Mouse (Mus musculus) hindbrain, embryonic 10.5 days (tissue): ENCODE results near the gene Klc2. TPM values are rescaled to one million over a fixed set of nuclear protein-coding genes. Genes with fewer than 3 reads are reported as not detected.
"Not testable (repeated sequence)": the region's sequence is repeated elsewhere in the genome, so short reads cannot be mapped to it uniquely, and the experiment has no call there.

ENCODE experiments used
- DNase-seq: peaks from one replicate; pipeline ENCODE4 v3.0.0-alpha.2; 2017; ENCODE audit warnings: low spot score
- H3K27ac ChIP-seq: fragments of 300-500 bp; sonication (generic); 2 replicates; pipeline ENCODE4 v1.5.1; 2016; ENCODE audit warnings: mild to moderate bottlenecking, moderate library complexity
- H3K27me3 ChIP-seq: fragments of 300-500 bp; sonication (generic); 2 replicates; pipeline ENCODE4 v1.6.1; 2016; ENCODE audit warnings: mild to moderate bottlenecking; ENCODE audit not compliant: poor library complexity, insufficient read depth, severe bottlenecking
- H3K36me3 ChIP-seq: fragments of 300-500 bp; sonication (generic); 2 replicates; pipeline ENCODE4 v1.6.1; 2016; ENCODE audit warnings: mild to moderate bottlenecking, moderate library complexity
- H3K4me1 ChIP-seq: fragments of 300-500 bp; sonication (generic); replicated peaks from 2 replicates; pipeline ENCODE4 v1.6.1; 2016; ENCODE audit warnings: mild to moderate bottlenecking
- H3K4me3 ChIP-seq: fragments of 300-500 bp; sonication (generic); 2 replicates; pipeline ENCODE4 v1.5.1; 2016; ENCODE audit warnings: mild to moderate bottlenecking, moderate library complexity
- H3K9me3 ChIP-seq: fragments of 300-500 bp; sonication (generic); 2 replicates; pipeline ENCODE4 v1.6.1; 2016; ENCODE audit warnings: mild to moderate bottlenecking, moderate library complexity
- WGBS: fragments of 180-500 bp; shearing (Covaris S2); methylation state at CpG from one replicate; pipeline ENCODE4 v1.1.7; 2016; 5-methylcytosine and 5-hydroxymethylcytosine counted together
- polyA plus RNA-seq: library from polyadenylated mRNA; unstranded; fragments of >200 nt; fragmentation: Nextera tagmentation; extraction: Ambion mirVana; gene quantifications from 2 replicates; pipeline ENCODE4 v1.2.1, GENCODE M21; 2016

Gene Klc2
- 35.5 and 45.8 TPM in 2 replicates for polyA plus RNA-seq

- Histone ChIP-seq H3K36me3 (peaks cover 29% of the 10 kb centered on the region), H3K27ac (peak within 1 kb of the TSS; percentile 93), H3K27me3 (peaks cover 10% of the 10 kb centered on the region), H3K4me3 (peak within 1 kb of the TSS; percentile 94), H3K4me1 (peaks cover 24% of the 10 kb centered on the region), H3K9me3 (no peaks in the 10 kb centered on the region)
- DNase-seq: no peak
- WGBS: under 1% methylated on average over 18 of the region's 18 CpGs
Observed at GRCm38 (mm10) chr19:5118384-5118698, at the start of gene Klc2. Gene Klc2 (minus strand): TSS chr19:5118560.

GRCm38 (mm10) chr19:5167477-5167876 lies 49.1 kb upstream of the Klc2 start:
- no peak for DNase-seq
- 88% methylated on average over 4 of the region's 4 CpGs for WGBS
- no peaks in the 10 kb centered on the region for H3K4me1 ChIP-seq
- H3K9me3 ChIP-seq: no peaks in the 10 kb centered on the region
- H3K27ac ChIP-seq: no peak overlapping the region
- H3K4me3 ChIP-seq: no peak overlapping the region
- 0 out of 2 replicates have a peak, but pooled peaks cover 7% of the 10 kb centered on the region for H3K36me3 ChIP-seq
- no peaks in the 10 kb centered on the region for H3K27me3 ChIP-seq

- Histone ChIP-seq H3K36me3 (0 out of 2 replicates have a peak, but pooled peaks cover 12% of the 10 kb centered on the region), H3K27ac (no peak overlapping the region), H3K4me3 (no peak overlapping the region), H3K9me3 (no peaks in the 10 kb centered on the region), H3K4me1 (no peaks in the 10 kb centered on the region), H3K27me3 (no peaks in the 10 kb centered on the region)
- WGBS: 67% methylated on average over 2 of the region's 2 CpGs
- peak; percentile 5 for DNase-seq
Observed at GRCm38 (mm10) chr19:5164380-5164779, 46.0 kb upstream of the Klc2 start.

GRCm38 (mm10) chr19:5161913-5162312 lies 43.6 kb upstream of the Klc2 start:
- no peaks in the 10 kb centered on the region for H3K9me3 ChIP-seq
- no peak for DNase-seq
- 97% methylated on average over 3 of the region's 3 CpGs for WGBS
- no peak overlapping the region for H3K4me3 ChIP-seq
- no peaks in the 10 kb centered on the region for H3K27me3 ChIP-seq
- no peaks in the 10 kb centered on the region for H3K4me1 ChIP-seq
- H3K36me3 ChIP-seq: 0 out of 2 replicates have a peak, but pooled peaks cover 16% of the 10 kb centered on the region
- H3K27ac ChIP-seq: no peak overlapping the region

GRCm38 (mm10) chr19:5152261-5152660 lies 33.9 kb upstream of the Klc2 start:
- H3K4me3 ChIP-seq: no peak overlapping the region
- H3K36me3 ChIP-seq: peaks cover 49% of the 10 kb centered on the region
- H3K4me1 ChIP-seq: no peaks in the 10 kb centered on the region
- no peaks in the 10 kb centered on the region for H3K9me3 ChIP-seq
- 87% methylated on average over 6 of the region's 6 CpGs for WGBS
- no peaks in the 10 kb centered on the region for H3K27me3 ChIP-seq
- no peak overlapping the region for H3K27ac ChIP-seq
- DNase-seq: no peak

- no peak overlapping the region for H3K4me3 ChIP-seq
- no peak for DNase-seq
- no peaks in the 10 kb centered on the region for H3K4me1 ChIP-seq
- H3K36me3 ChIP-seq: peaks cover 49% of the 10 kb centered on the region
- 87% methylated on average over 5 of the region's 5 CpGs for WGBS
- no peaks in the 10 kb centered on the region for H3K27me3 ChIP-seq
- H3K27ac ChIP-seq: no peak overlapping the region
- no peaks in the 10 kb centered on the region for H3K9me3 ChIP-seq
Observed at GRCm38 (mm10) chr19:5151741-5152140, 33.4 kb upstream of the Klc2 start.

GRCm38 (mm10) chr19:5151331-5151730 lies 33.0 kb upstream of the Klc2 start:
- H3K9me3 ChIP-seq: no peaks in the 10 kb centered on the region
- no peak overlapping the region for H3K4me3 ChIP-seq
- DNase-seq: peak; percentile 57
- peaks cover 53% of the 10 kb centered on the region for H3K36me3 ChIP-seq
- no peaks in the 10 kb centered on the region for H3K27me3 ChIP-seq
- no peaks in the 10 kb centered on the region for H3K4me1 ChIP-seq
- whole genome bisulfite sequencing: 44% methylated on average over 3 of the region's 3 CpGs
- no peak overlapping the region for H3K27ac ChIP-seq

- H3K4me1 ChIP-seq: no peaks in the 10 kb centered on the region
- no peaks in the 10 kb centered on the region for H3K27me3 ChIP-seq
- WGBS: 91% methylated on average over 6 of the region's 6 CpGs
- peaks cover 48% of the 10 kb centered on the region for H3K36me3 ChIP-seq
- no peak overlapping the region for H3K27ac ChIP-seq
- no peak overlapping the region for H3K4me3 ChIP-seq
- no peak for DNase-seq
- H3K9me3 ChIP-seq: no peaks in the 10 kb centered on the region
Observed at GRCm38 (mm10) chr19:5150358-5150757, 32.0 kb upstream of the Klc2 start.

GRCm38 (mm10) chr19:5149041-5149440 lies 30.7 kb upstream of the Klc2 start:
- H3K27ac ChIP-seq, DNase-seq, H3K4me3 ChIP-seq, H3K9me3 ChIP-seq, H3K27me3 ChIP-seq, H3K4me1 ChIP-seq: not testable (repeated sequence)
- H3K36me3 ChIP-seq: peaks cover 57% of the 10 kb centered on the region
- 90% methylated on average over 6 of the region's 6 CpGs for WGBS

GRCm38 (mm10) chr19:5139640-5140039 lies 21.3 kb upstream of the Klc2 start:
- Histone ChIP-seq H3K27me3 (no peaks in the 10 kb centered on the region), H3K9me3 (no peaks in the 10 kb centered on the region), H3K27ac (no peak overlapping the region), H3K4me1 (no peaks in the 10 kb centered on the region), H3K4me3 (no peak overlapping the region), H3K36me3 (peaks cover 68% of the 10 kb centered on the region)
- DNase-seq: peak; percentile 44
- 4% methylated on average over 2 of the region's 2 CpGs for WGBS

- WGBS: 86% methylated on average over 4 of the region's 4 CpGs
- no peaks in the 10 kb centered on the region for H3K27me3 ChIP-seq
- DNase-seq: no peak
- no peak overlapping the region for H3K4me3 ChIP-seq
- peaks cover 6% of the 10 kb centered on the region for H3K4me1 ChIP-seq
- H3K9me3 ChIP-seq: no peaks in the 10 kb centered on the region
- peaks cover 25% of the 10 kb centered on the region for H3K36me3 ChIP-seq
- H3K27ac ChIP-seq: no peak overlapping the region
Observed at GRCm38 (mm10) chr19:5131237-5131636, 12.9 kb upstream of the Klc2 start.

GRCm38 (mm10) chr19:5129770-5130169 lies 11.4 kb upstream of the Klc2 start:
- Histone ChIP-seq H3K9me3 (no peaks in the 10 kb centered on the region), H3K27ac (no peak overlapping the region), H3K36me3 (peaks cover 17% of the 10 kb centered on the region), H3K4me3 (no peak overlapping the region), H3K27me3 (no peaks in the 10 kb centered on the region), H3K4me1 (peaks cover 6% of the 10 kb centered on the region)
- no peak for DNase-seq
- 56% methylated on average over 1 of the region's 1 CpGs for WGBS

GRCm38 (mm10) chr19:5124055-5124614 lies 5.8 kb upstream of the Klc2 start:
- WGBS: 76% methylated on average over 7 of the region's 7 CpGs

GRCm38 (mm10) chr19:5123241-5123640 lies 4.9 kb upstream of the Klc2 start:
- Histone ChIP-seq H3K27ac (no peak overlapping the region), H3K36me3 (no peaks in the 10 kb centered on the region), H3K4me1 (peaks cover 9% of the 10 kb centered on the region), H3K4me3 (no peak overlapping the region), H3K27me3 (peaks cover 10% of the 10 kb centered on the region), H3K9me3 (no peaks in the 10 kb centered on the region)
- WGBS: 81% methylated on average over 3 of the region's 3 CpGs
- DNase-seq: no peak

More at GRCm38 (mm10) chr19:5124055-5124614, 5.8 kb upstream of the Klc2 start:
- Histone ChIP-seq H3K36me3 (no peaks in the 10 kb centered on the region), H3K27me3 (peaks cover 5% of the 10 kb centered on the region), H3K4me1 (0 out of 2 replicates have a peak, but pooled peaks cover under 1% of the 10 kb centered on the region), H3K4me3 (no peak overlapping the region), H3K27ac (no peak overlapping the region), H3K9me3 (no peaks in the 10 kb centered on the region)
- DNase-seq: no peak
